Mouse (Mus musculus): ENCODE results near the gene Itprid2. TPM values are rescaled to one million over a fixed set of nuclear protein-coding genes. Genes with fewer than 3 reads are reported as not detected.
"Not testable (repeated sequence)": the region's sequence is repeated elsewhere in the genome, so short reads cannot be mapped to it uniquely, and the experiment has no call there.

Itprid2 gene
- 25.9 TPM for polyA plus RNA-seq (2021)

DNA sequence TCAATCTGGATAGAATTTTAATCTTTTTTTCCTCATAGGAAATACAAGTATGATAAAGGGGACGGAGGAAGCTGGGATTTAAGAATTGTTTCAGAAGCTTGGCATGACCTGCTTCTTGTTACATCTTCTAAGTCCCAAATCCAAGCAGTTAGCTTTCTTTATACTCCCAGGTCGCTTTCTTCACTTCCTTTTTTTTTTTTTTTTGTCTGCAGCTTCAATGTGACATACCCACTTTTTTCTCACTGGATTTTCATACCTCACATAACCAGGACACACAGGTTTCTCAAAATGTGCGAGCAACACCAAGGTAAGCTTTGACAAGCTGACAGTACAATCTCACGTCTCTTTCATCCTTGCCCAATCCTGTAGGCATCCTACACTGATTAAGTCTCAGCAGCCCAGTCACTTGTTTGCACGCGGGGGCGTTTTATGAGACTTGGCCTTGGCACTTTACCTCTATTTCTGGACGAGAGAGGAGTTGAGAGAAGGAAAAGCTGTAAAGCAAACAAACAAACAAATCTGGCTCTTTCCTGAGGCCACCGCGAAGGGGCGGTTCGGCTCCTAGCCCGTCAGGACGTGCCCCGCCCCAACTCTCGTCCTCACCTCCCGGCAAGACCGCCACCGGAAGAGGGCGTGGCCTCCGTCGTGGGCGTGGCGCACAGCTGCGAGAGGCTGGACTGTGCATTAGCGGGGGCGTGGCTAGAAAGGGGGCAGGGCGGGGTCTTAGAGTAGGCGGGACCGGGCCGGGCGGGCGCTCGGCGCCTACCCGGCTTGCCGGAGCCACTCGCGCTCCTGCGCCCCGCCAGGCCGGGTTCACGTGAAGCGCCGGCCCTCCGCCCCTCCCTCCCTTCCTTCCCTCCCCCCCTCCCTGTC, at the start of gene Itprid2:
Itprid2 (plus strand) TSS at position 825 of the 873 bp plus-strand sequence.
- no peaks in the 10 kb centered on the region for H3K27me3 ChIP-seq
- peak; percentile 78 for DNase-seq (ENCODE audit: low read depth, low spot score)
- POLR2A ChIA-PET: interaction anchor here (0.6 to 1.5 kb wide), 2 partner anchors 39 to 121 kb away, joined by 3 read pairs; no protein-coding TSS in a partner anchor
- CTCF ChIA-PET: interaction anchor here (1.5 to 2.3 kb wide), 2 partner anchors 11 to 46 kb away, joined by 4 to 13 read pairs; no protein-coding TSS in a partner anchor
- ATAC-seq: peak; percentile 94
- in situ Hi-C loops (cut with MboI; ENCODE audit: low pct_unique_long_range_greater_than_20kb): loop anchor here (25.0 kb wide), 1 partner anchor 1597 kb away; no protein-coding TSS in a partner anchor
- no peak for TF ChIP-seq CTCF (IDR thresholded peaks at IDR 0.05)

DNA sequence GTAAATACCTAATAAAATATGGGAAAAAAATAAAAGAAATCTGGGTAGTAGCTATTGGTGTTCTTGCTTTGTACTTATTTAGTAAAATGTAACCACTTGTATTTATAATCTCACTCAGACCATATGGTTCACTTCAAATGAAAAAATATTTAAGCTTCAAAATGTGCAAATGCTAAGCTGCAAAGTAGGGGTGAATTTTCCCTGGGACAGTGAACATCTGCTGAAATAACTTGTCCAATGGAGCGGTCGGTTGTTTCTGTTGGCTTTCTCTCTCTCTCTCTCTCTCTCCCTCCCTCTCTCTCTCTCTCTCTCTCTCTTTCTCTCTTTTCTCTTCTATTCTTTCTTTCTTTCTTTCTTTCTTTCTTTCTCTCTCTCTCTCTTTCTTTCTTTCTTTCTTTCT, 39.0 kb upstream of the Itprid2 start:
- no peak for TF ChIP-seq CTCF (IDR thresholded peaks at IDR 0.05)
- in situ Hi-C loops (cut with MboI; ENCODE audit: low pct_unique_long_range_greater_than_20kb): no loop called here
- ATAC-seq (no peak), DNase-seq (ENCODE audit: low read depth, low spot score) (no peak)
- CTCF ChIA-PET: no interaction called here
- POLR2A ChIA-PET: interaction anchor here (0.6 kb wide), 1 partner anchor 38 kb away, joined by 3 read pairs; no protein-coding TSS in a partner anchor
- no peaks in the 10 kb centered on the region for H3K27me3 ChIP-seq

DNA sequence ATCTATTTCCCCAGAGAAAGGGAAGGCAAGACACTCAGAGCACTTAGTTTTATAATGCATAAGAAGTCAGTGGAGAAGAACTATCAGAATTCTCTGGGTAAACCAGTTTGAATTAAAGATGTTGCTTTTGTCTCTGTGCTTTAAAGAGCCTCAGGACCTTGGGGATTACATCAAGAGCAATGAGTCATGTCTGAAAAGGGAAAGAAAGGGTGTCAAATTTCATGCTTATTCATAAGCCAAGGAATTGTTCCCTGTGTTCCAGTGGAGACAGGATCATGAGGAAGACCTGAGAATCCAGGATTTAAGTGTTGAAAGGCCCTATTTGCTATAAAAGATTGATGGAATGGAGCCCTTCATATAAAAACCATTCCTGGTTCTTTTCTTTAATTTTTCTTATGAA, 38.1 kb upstream of the Itprid2 start:
- TF ChIP-seq CTCF (IDR thresholded peaks at IDR 0.05): no peak
- in situ Hi-C loops (cut with MboI; ENCODE audit: low pct_unique_long_range_greater_than_20kb): no loop called here
- no peaks in the 10 kb centered on the region for H3K27me3 ChIP-seq
- CTCF ChIA-PET: interaction anchor here (1.5 to 2.4 kb wide), 2 partner anchors 22 to 74 kb away, joined by 3 to 9 read pairs; no protein-coding TSS in a partner anchor
- ATAC-seq (peak; percentile 76), DNase-seq (ENCODE audit: low read depth, low spot score) (peak; percentile 35)
- POLR2A ChIA-PET: no interaction called here

DNA sequence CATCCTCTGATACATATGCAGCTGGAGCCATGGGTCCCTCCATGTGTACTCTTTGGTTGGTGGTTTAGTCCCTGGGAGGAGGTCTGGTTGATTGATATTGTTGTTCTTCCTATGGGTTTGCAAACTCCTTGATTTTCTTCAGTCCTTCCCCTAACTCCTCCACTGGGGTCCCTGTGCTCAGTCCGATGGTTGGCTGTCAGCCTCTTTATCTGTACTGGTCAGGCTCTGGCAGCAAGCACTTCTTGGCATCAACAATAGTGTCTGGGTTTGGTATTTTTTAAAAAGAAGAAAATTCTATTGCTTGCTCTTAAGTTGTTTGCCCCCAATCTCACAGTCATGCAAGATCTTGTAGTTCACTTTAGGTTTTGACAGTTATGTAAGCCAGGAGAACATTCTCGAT, 34.0 kb upstream of the Itprid2 start:
- DNase-seq (ENCODE audit: low read depth, low spot score); H3K27me3 ChIP-seq; in situ Hi-C loops (cut with MboI; ENCODE audit: low pct_unique_long_range_greater_than_20kb); ATAC-seq: not testable (repeated sequence)
- CTCF ChIA-PET: interaction anchor here (1.2 kb wide), 1 partner anchor 16 kb away, joined by 3 read pairs; no protein-coding TSS in a partner anchor
- POLR2A ChIA-PET: interaction anchor here (0.7 to 1.3 kb wide), 2 partner anchors 11 to 60 kb away, joined by 3 to 4 read pairs; no protein-coding TSS in a partner anchor

DNA sequence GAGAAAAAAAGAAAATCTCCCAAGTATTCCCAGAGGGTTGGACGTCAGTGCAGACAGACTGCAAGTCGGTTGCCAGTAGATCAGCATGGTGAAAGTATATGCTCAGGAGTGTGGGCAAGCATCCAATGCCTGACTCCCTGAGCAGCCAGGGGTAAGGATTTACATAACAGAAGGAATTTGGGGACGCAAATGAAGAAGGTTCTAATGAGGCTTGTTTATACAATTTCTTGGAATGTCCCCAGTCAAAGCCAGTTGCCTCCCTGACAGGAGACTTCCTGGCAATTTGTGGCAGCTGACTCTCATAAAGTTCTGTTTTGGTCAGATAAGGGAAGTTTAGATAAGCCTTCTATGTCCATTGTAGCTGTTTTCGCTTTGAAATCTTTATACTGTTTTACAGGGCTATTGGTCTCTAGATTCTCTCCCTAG, 33.4 kb upstream of the Itprid2 start:
- in situ Hi-C loops (cut with MboI; ENCODE audit: low pct_unique_long_range_greater_than_20kb): no loop called here
- POLR2A ChIA-PET: interaction anchor here (1.3 kb wide), 1 partner anchor 10 kb away, joined by 3 read pairs; no protein-coding TSS in a partner anchor
- CTCF ChIA-PET: interaction anchor here (1.0 to 1.6 kb wide), 3 partner anchors 16 to 44 kb away, joined by 3 to 4 read pairs (median 3); no protein-coding TSS in a partner anchor
- H3K27me3 ChIP-seq: no peaks in the 10 kb centered on the region
- TF ChIP-seq CTCF (IDR thresholded peaks at IDR 0.05): no peak
- peak; percentile 18 for ATAC-seq
- peak; percentile 39 for DNase-seq (ENCODE audit: low read depth, low spot score)

DNA sequence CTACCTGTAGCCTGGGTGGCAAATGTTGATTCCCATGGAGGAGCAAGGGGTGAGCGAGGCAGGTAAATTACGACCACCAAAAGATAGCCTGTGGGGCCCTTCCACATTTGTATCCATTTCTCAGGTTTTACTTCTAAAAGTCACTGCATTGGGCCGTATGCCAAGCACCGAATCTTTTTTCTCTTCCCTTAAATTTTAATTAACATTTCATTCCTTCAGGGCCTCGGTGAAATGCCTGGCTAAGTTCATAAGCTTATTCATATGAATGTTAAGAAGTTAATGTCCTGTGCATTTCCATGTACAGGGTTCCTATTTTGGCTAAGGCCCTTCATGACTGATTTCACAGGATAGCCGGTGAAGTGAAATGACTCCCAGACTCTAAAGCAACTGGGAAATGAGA, 32.8 kb upstream of the Itprid2 start:
- ChIA-PET CTCF (interaction anchor here (1.0 to 1.6 kb wide), 3 partner anchors 19 to 44 kb away, joined by 3 to 4 read pairs (median 3); no protein-coding TSS in a partner anchor), POLR2A (interaction anchor here (1.3 kb wide), 1 partner anchor 10 kb away, joined by 3 read pairs; no protein-coding TSS in a partner anchor)
- ATAC-seq: peak; percentile 65
- no peaks in the 10 kb centered on the region for H3K27me3 ChIP-seq
- peak; percentile 55 for DNase-seq (ENCODE audit: low read depth, low spot score)
- in situ Hi-C loops (cut with MboI; ENCODE audit: low pct_unique_long_range_greater_than_20kb): no loop called here
- TF ChIP-seq CTCF (IDR thresholded peaks at IDR 0.05): no peak

DNA sequence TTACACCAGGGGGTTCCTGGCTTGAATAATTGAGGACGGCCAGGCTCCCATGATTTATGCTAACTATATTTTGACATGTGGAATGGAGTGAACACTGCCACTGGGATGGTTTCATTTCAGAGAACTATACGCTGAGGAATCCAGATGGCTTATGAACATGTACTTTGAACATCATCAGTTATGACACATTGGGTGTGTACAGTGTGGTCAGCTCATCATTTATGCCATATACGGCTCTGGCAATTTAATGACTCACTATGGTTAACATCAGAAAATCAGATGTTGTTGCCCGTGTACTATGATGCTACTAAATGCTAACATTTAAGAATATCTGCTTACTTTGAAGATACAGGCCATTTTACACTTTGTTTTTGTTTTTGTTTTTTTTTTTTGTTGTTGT, 31.8 kb upstream of the Itprid2 start:
- DNase-seq (ENCODE audit: low read depth, low spot score) (no peak), ATAC-seq (no peak)
- POLR2A ChIA-PET: no interaction called here
- CTCF ChIA-PET: interaction anchor here (1.6 to 1.7 kb wide), 2 partner anchors 11 to 18 kb away, joined by 4 read pairs; no protein-coding TSS in a partner anchor
- in situ Hi-C loops (cut with MboI; ENCODE audit: low pct_unique_long_range_greater_than_20kb): no loop called here
- TF ChIP-seq CTCF (IDR thresholded peaks at IDR 0.05): no peak
- no peaks in the 10 kb centered on the region for H3K27me3 ChIP-seq

DNA sequence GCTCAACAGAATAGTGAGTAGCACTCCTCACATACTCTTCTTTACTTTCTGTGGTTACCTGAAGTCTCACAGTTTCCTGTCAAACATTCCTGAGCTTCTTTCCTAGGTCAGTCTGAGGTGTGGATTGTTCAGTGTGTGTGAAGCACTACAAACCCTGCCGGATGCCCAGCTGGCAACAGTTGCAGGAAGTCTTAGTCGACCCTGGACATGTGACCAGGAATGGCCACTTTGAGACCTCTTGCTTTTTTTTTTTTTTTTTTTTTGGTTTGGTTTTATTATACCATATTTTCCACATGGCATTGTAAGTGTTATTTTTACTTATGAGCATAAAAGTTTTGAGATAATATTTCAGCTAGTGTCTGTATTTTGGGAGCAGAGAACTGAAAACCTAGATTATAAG, 29.1 kb upstream of the Itprid2 start:
- no peak for ATAC-seq
- ChIA-PET POLR2A (no interaction called here), CTCF (no interaction called here)
- in situ Hi-C loops (cut with MboI; ENCODE audit: low pct_unique_long_range_greater_than_20kb): no loop called here
- H3K27me3 ChIP-seq: no peaks in the 10 kb centered on the region
- DNase-seq (ENCODE audit: low read depth, low spot score): no peak
- TF ChIP-seq CTCF (IDR thresholded peaks at IDR 0.05): no peak

DNA sequence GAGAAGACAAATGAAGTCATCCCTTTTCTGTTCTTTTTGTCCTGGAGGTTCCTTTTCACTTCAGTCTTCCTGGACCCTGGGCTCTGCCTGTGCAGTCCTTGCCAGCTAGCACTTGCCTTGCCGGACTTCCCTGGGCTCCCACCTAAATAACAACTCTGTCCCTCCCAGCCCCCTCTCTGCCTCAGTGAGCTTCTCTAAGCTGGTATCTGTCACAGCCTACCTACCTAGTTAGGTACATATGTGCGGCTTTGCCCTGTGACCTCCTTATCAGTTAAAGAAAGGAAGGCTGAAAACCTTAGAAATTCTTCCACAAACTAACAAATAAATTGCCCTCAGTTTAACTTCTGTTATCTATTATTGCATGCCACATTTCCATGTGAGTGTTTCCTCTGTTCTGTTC, 28.0 kb upstream of the Itprid2 start:
- in situ Hi-C loops (cut with MboI; ENCODE audit: low pct_unique_long_range_greater_than_20kb): no loop called here
- no peaks in the 10 kb centered on the region for H3K27me3 ChIP-seq
- CTCF ChIA-PET: no interaction called here
- no peak for DNase-seq (ENCODE audit: low read depth, low spot score)
- POLR2A ChIA-PET: no interaction called here
- no peak for ATAC-seq
- TF ChIP-seq CTCF (IDR thresholded peaks at IDR 0.05): no peak

DNA sequence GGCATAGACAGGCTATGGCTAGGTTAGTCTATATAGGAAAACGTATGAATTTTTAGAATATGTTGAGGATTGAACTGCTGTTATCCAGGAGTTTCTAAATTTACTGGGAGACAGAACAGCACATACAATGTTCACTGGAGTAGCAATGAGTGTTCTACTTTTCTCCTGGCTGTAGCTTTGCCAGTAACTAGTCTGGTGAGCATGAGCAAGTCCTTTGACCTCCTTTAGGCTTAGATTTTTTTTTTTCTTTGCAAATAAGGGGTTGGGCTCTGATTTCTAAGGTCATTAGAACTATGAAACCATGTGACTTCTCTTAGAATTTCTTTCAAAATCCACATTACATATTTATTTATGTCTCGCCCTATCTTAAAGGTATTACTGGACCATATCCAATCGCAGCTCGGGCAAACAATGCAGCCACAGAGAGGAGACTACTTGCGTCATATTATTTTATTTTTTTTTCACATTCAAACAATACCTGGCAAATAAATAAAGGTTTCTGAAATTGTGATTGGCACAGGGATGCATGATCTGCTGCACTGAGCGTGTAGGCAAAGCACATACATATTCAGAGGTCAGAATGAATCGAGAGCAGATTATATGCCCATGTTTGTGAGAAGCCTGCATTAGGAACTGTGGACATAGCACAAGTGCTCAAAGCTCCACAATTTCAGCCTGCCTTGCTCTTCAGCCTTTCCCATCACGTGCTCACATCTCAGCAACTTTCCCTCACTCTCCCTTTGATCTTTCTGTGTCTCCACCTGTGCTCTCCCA, 26.7 kb upstream of the Itprid2 start:
- DNase-seq (ENCODE audit: low read depth, low spot score) (no peak), ATAC-seq (no peak)
- POLR2A ChIA-PET: no interaction called here
- CTCF ChIA-PET: interaction anchor here (1.2 kb wide), 1 partner anchor 24 kb away, joined by 3 read pairs; no protein-coding TSS in a partner anchor
- H3K27me3 ChIP-seq: no peaks in the 10 kb centered on the region
- TF ChIP-seq CTCF (IDR thresholded peaks at IDR 0.05): no peak
- in situ Hi-C loops (cut with MboI; ENCODE audit: low pct_unique_long_range_greater_than_20kb): no loop called here

Data from Patski (cell line).